Mouse (Mus musculus) embryo, embryonic 11 days (tissue): Measurements from ENCODE around the gene Eaf2.

ENCODE experiments used
- DNase-seq: peaks from one replicate; pipeline ENCODE4 v3.0.0-alpha.2; 2015

The Eaf2 gene

DNA sequence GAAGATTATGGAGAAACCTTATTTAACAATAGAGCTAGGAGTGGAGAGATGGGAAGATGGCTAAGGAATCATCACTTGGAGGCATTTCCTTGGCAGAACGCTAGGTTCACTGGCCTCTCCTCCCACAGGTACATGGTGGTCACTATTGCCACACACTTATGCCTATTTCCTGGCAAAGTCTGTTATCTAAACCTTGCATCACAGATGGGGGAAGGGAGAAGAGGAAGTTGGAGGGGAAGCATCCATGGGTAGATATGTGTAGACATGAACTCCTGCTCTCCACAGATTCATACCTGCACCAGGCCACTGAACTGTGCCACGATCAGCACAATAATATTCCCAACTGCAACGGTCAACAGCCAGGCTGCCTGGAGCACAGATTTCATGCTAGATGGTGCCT lies 122.8 kb downstream of the Eaf2 start:
- no peak for DNase-seq

GRCm38 (mm10) chr16:36747767-36748166 lies 127.0 kb downstream of the Eaf2 start:
- no peak for DNase-seq

- no peak for DNase-seq
These were observed 127.7 kb downstream of the Eaf2 start for GRCm38 (mm10) chr16:36747068-36747467.

- no peak for DNase-seq
These were observed 131.2 kb downstream of the Eaf2 start for GRCm38 (mm10) chr16:36743580-36743979.
